Mouse (Mus musculus) inflammation-experienced regulatory T-cells (primary cell): Measurements from ENCODE around the gene Slc30a7. TPM values are rescaled to one million over a fixed set of nuclear protein-coding genes. Genes with fewer than 3 reads are reported as not detected.

ENCODE experiments used
- polyA plus RNA-seq, 2 experiments: library from polyadenylated mRNA; unstranded; fragments of 100-300 nt; shearing (Covaris generic); gene quantifications; one replicate each; pipeline ENCODE4 v1.2.1; 2017

Gene Slc30a7
- 10 to 100 TPM; 56.1 to 65.4 TPM for polyA plus RNA-seq

GRCm38 (mm10) chr3:116006978-116007940, at the start of gene Slc30a7, which contains the start of gene Extl2:
Gene Slc30a7 (minus strand): TSS chr3:116007406.
Gene Extl2 (plus strand): TSS chr3:116007462.

Other genes starting within 250 kb of the Slc30a7 start
- 10 to 100 TPM; 54.2 to 79.4 TPM for gene Dph5, start 119.6 kb downstream of the Slc30a7 start, polyA plus RNA-seq
- gene Extl2, start 56 bp upstream of the Slc30a7 start, polyA plus RNA-seq = 1 to 10 TPM; 5.0 to 5.8 TPM
- 10 to 100 TPM in 1 of 2 experiments, 1 to 10 TPM in 1; 2.3 to 21.7 TPM for gene Vcam1, start 122.3 kb upstream of the Slc30a7 start, polyA plus RNA-seq
- 1 to 10 TPM in 1 of 2 experiments, not detected in 1; 1.0 TPM for gene Gpr88, start 246.1 kb upstream of the Slc30a7 start, polyA plus RNA-seq